Mouse (Mus musculus): Measurements from ENCODE around the gene Abhd17a.

GRCm38 (mm10) chr10:80603364-80603763, 13.2 kb upstream of the Abhd17a start:
- no peak for TF ChIP-seq EP300 (IDR thresholded peaks at IDR 0.05; ENCODE audit: low read depth)
- TF ChIP-seq CTCF (IDR thresholded peaks at IDR 0.05; ENCODE audit: low read depth): no peak
